Mouse (Mus musculus) forelimb bud, embryonic 11.5 days (tissue): ENCODE measurements around the gene Prox2.

ENCODE experiments used
- DNase-seq: peaks from one replicate; pipeline ENCODE4 v3.0.0-alpha.2; 2012; ENCODE audit warnings: low read depth, low spot score

Prox2 gene

DNA sequence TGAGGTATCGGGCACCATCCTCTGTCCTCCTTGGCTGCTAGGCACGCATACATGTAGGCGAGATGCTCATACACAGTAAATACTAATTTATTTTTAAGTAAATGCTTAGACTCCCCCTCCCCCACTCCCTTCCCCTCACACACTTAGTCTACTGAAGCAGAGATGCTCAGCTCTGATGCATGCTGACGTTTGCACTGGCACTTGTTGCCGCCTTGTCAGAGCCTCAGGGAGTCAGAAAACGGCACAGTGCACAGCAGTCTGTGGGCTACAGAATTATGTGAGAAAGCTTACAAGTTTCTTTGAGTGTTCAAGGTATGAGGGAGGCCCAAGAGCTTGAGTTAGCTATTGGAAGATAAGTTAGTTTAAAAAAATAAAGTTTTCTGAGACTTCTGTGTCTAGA lies 20.8 kb upstream of the Prox2 start:
- no peak for DNase-seq

DNA sequence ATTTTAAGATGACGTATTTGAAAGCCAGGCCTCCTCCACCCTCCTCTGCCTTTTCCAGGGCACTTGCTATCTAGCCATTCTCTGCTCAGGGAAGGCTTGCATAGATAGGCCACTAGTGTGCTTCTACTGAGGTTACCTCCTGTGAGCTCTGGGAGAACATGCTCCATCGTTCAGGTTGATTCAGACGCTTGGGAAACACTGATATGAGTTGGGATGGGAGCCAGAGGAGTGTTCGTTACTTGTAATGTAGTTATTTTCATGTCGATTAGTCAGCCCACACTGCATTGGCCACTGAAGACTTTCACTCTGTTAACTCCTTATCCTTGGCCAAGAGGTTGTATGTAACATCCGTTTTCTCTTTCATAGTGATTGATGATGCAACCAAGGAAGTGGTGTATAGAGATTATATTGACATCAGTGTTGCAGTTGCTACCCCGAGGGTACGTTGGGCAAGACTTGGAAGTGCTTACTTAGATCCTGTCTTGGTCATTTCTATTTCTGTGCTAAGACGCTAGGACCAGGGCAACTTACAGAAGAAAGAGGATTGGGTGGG lies 18.9 kb upstream of the Prox2 start:
- no peak for DNase-seq

DNA sequence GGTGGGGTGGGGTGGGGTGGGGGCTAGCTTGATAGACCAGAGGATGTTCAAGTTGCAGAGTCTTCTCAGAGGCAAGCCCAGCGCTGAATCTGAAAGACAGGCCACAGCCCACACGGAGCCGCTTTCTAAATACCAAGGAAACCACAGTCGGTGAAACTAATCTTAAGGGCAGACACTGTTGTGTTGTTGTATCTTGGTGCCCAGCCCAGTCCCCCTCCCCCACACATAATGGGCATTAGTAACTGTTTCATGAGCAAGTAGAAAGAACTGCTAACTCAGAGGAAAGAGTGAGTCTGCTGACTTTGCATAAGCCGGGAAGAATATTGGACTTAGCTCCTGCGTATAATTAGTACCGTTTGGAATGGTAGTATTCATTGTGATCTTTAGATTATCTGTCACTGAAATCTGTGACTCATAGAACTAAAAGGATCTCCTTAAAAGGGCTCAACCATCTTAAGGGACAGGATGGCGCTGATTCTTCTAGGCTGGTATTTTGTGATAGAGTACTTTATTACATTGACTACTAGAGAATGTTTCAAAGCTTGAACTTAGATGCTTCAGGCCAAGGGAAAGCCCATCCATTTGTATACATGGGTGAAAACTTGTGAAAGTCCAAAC lies 16.5 kb upstream of the Prox2 start:
- DNase-seq: no peak

GRCm38 (mm10) chr12:85124751-85125150 lies 14.2 kb upstream of the Prox2 start:
- no peak for DNase-seq

DNA sequence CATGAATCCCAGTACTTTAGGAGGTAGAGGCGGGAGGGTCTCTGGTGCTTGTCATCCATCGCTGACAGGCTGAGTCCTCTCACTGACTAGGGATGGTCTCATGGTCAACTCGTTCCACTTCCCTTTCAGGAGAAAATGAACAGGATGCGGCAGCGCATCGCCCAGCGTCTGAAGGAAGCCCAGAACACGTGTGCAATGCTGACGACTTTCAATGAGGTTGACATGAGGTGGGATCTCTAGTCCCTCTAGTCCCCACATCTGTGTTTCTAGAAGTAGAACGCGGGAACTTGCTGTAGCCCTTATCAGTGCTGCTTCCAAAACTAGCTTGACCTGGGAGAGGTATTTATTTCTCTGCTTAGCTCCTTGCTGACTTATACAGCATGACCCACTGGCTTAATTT lies 13.1 kb upstream of the Prox2 start:
- DNase-seq: no peak

GRCm38 (mm10) chr12:85123108-85123530 lies 12.6 kb upstream of the Prox2 start:
- DNase-seq: no peak

- no peak for DNase-seq
Measured at GRCm38 (mm10) chr12:85121806-85122459, 11.4 kb upstream of the Prox2 start.

DNA sequence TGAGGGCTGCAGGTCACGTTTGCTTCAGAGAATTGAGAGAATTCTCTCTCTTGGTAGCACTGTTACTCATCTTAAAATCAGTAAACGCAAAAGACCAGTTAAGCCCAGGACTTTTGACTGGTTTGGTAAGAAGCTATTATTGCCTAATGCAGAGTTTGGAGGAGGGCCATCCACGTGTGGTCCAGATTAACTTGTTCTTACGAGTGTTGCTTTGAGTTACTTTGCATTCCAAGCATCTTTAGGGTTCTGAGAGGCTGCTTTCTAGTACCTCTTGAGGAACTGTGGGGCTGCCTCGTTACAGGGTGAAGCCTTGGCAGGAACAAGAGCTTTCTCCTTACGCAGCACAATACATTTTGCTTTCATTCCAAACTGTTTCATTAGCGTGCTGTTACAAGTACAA lies 5.1 kb upstream of the Prox2 start:
- no peak for DNase-seq

GRCm38 (mm10) chr12:85113917-85114316 lies 3.4 kb upstream of the Prox2 start:
- DNase-seq: no peak

- no peak for DNase-seq
Measured at GRCm38 (mm10) chr12:85113337-85113736, 2.8 kb upstream of the Prox2 start.

- DNase-seq: no peak
Measured at GRCm38 (mm10) chr12:85112550-85113251, 2.1 kb upstream of the Prox2 start.

- DNase-seq: no peak
Measured at GRCm38 (mm10) chr12:85110011-85110697, 405 bp downstream of the Prox2 start.

GRCm38 (mm10) chr12:85109426-85109825 lies 1.1 kb downstream of the Prox2 start:
- DNase-seq: no peak

- no peak for DNase-seq
Measured at GRCm38 (mm10) chr12:85108643-85109042, 1.9 kb downstream of the Prox2 start.

- DNase-seq: no peak
Measured at GRCm38 (mm10) chr12:85106292-85106691, 4.3 kb downstream of the Prox2 start.

DNA sequence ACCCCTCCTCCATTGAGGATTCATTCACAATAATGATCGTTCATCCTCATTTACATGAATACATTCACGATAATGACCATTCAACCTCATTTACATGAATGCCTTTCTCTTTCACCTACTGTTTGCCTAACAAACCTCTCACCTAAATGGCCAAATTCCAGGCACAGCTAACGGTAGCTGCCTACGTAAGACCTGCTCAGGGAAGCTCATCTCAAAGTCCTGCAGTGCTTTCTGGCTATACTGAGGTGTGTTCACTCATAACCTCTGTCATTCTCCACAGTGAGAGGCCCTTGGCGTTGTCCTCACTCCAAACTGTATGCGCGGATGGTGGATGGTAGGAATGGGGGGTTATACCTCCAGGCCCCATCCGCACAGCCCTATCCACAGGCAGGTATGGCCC lies 5.8 kb downstream of the Prox2 start:
- DNase-seq: no peak

DNA sequence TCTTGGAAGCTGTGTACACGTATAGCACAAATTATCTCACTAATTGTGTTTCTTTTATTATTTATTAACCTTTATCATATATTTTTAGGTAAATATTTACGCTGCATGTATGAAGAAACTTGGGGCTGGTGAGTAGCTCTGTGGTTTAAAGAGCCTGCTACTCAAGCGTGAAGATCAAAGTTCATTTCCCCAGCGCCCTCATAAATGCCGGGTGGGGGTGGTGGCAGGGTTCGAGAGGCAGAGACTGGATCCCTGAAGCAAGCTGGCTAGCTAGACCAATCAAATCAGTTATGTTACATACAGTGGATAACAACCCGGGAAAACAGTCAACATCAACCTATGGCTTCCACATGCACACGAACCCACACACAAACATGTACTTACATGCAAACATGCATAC lies 7.5 kb downstream of the Prox2 start:
- no peak for DNase-seq

GRCm38 (mm10) chr12:85101521-85102106 lies 8.9 kb downstream of the Prox2 start:
- no peak for DNase-seq

DNA sequence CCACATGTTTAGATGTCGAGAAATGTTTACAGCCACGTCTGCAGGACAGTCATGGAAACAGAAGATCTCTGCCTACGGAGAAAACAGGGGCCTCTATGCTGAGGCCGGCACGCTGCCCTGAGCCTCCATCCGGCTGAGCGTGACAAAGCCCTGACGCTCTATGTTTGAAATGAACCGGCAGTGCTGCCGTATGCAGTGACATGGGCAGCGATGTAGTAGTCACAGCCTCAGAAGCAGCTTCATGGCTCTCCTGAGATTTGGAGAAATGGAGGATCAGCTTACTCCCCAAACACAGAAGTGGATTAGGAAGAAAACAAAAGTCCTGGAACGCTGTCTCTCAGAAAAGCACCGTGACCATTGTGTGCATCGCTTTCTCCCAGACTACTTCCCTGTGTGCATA lies 9.6 kb downstream of the Prox2 start:
- no peak for DNase-seq

- DNase-seq: no peak
Measured at GRCm38 (mm10) chr12:85095859-85096258, 14.7 kb downstream of the Prox2 start.

DNA sequence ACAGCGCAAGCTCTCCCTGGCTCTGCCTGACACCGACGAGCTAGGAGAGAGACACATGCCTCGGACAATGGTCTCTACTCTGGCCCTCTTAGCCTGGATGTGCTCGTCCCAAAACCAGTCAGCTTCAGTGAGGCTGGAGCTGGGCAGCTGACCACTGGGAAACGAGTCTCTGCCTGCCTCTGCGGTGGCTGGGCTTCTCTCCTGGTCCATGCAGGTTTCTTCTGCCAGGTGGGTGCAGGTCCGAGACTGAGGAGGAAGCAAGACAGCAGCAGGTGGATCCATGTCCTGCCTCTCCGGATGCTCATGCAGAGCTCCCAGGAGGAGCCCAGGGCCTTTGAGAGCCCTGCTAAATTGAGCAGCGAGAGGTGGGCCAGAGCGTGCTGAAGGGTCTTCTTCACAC lies 15.4 kb downstream of the Prox2 start:
- DNase-seq: no peak

GRCm38 (mm10) chr12:85094706-85095105 lies 15.9 kb downstream of the Prox2 start:
- no peak for DNase-seq
